Mouse (Mus musculus) brain, embryonic 18.5 days (tissue): ENCODE measurements at regions not wholly inside any gene's neighbourhood (a gene's known extent, or its start where the extent isn't known, plus 50 kb on each side); places are given as distances from the start of the nearest gene placed in this dataset.

ENCODE experiments used
- DNase-seq: peaks from one replicate; pipeline ENCODE4 v3.0.0-alpha.2; 2012; ENCODE audit warnings: low read depth, low spot score

GRCm38 (mm10) chr3:48658386-48658785 is 1098.7 kb downstream of the Pcdh18 start:
- no peak for DNase-seq

- no peak for DNase-seq
Measured at GRCm38 (mm10) chr3:48655084-48655483, 1102.0 kb downstream of the Pcdh18 start.

GRCm38 (mm10) chr3:48631889-48632483 is 1125.1 kb downstream of the Pcdh18 start:
- no peak for DNase-seq

GRCm38 (mm10) chr3:48608933-48609332 is 1148.2 kb downstream of the Pcdh18 start:
- no peak for DNase-seq

GRCm38 (mm10) chr3:48604840-48605239 is 1152.3 kb downstream of the Pcdh18 start:
- DNase-seq: no peak

- DNase-seq: no peak
Measured at GRCm38 (mm10) chr3:48587341-48587740, 1169.8 kb downstream of the Pcdh18 start.

- no peak for DNase-seq
Measured at GRCm38 (mm10) chr3:48586145-48586544, 1171.0 kb downstream of the Pcdh18 start.

- DNase-seq: no peak
Measured at GRCm38 (mm10) chr3:48584340-48584739, 1172.8 kb downstream of the Pcdh18 start.

GRCm38 (mm10) chr3:48582521-48582920 is 1174.6 kb downstream of the Pcdh18 start:
- DNase-seq: no peak

GRCm38 (mm10) chr3:48579971-48580370 is 1177.2 kb downstream of the Pcdh18 start:
- DNase-seq: peak; percentile 26

- DNase-seq: no peak
Measured at GRCm38 (mm10) chr3:48579229-48579628, 1177.9 kb downstream of the Pcdh18 start.

GRCm38 (mm10) chr3:48546669-48547068 is 1210.5 kb downstream of the Pcdh18 start:
- no peak for DNase-seq

GRCm38 (mm10) chr3:48515009-48515408 is 1242.1 kb downstream of the Pcdh18 start:
- no peak for DNase-seq

GRCm38 (mm10) chr3:48503996-48504395 is 1253.1 kb downstream of the Pcdh18 start:
- DNase-seq: no peak

- DNase-seq: no peak
Measured at GRCm38 (mm10) chr3:48464679-48465078, 1292.4 kb downstream of the Pcdh18 start.

- DNase-seq: no peak
Measured at GRCm38 (mm10) chr3:48441938-48442337, 1315.2 kb downstream of the Pcdh18 start.

- DNase-seq: peak; percentile 14
Measured at GRCm38 (mm10) chr3:48429406-48430033, 1327.6 kb downstream of the Pcdh18 start.

- DNase-seq: no peak
Measured at GRCm38 (mm10) chr3:48389862-48390261, 1367.3 kb downstream of the Pcdh18 start.
